Mouse (Mus musculus) 416B (cell line): Measurements from ENCODE around the gene Gm45208.
"Not testable (repeated sequence)": the region's sequence is repeated elsewhere in the genome, so short reads cannot be mapped to it uniquely, and the experiment has no call there.

ENCODE experiments used
- DNase-seq: peaks from one replicate; pipeline ENCODE4 v3.0.0; 2011; ENCODE audit warnings: low read depth

Gene Gm45208

GRCm38 (mm10) chrX:7721514-7722281 lies at the start of gene Gm45208:
Gm45208 (plus strand) TSS chrX:7722245.
- DNase-seq = peak; percentile 93

- no peak for DNase-seq
These were observed 49.3 kb upstream of the Gm45208 start for GRCm38 (mm10) chrX:7672739-7673138.

- DNase-seq = peak; percentile 93
These were observed 48.3 kb upstream of the Gm45208 start for GRCm38 (mm10) chrX:7673578-7674281.

- peak; percentile 66 for DNase-seq
These were observed 47.6 kb upstream of the Gm45208 start for GRCm38 (mm10) chrX:7674284-7675000.

GRCm38 (mm10) chrX:7675001-7675380 lies 47.1 kb upstream of the Gm45208 start:
- peak; percentile 63 for DNase-seq

GRCm38 (mm10) chrX:7678986-7679385 lies 43.1 kb upstream of the Gm45208 start:
- DNase-seq = peak; percentile 68

GRCm38 (mm10) chrX:7679405-7680056 lies 42.5 kb upstream of the Gm45208 start:
- DNase-seq = peak; percentile 93

GRCm38 (mm10) chrX:7680057-7680412 lies 42.0 kb upstream of the Gm45208 start:
- no peak for DNase-seq

- no peak for DNase-seq
These were observed 41.2 kb upstream of the Gm45208 start, which contains the start of gene Magix for GRCm38 (mm10) chrX:7680864-7681263. Magix (minus strand) TSS chrX:7681251.

- no peak for DNase-seq
These were observed 33.7 kb upstream of the Gm45208 start for GRCm38 (mm10) chrX:7688321-7688720.

GRCm38 (mm10) chrX:7690486-7690885 lies 31.6 kb upstream of the Gm45208 start:
- no peak for DNase-seq

GRCm38 (mm10) chrX:7692862-7693261 lies 29.2 kb upstream of the Gm45208 start:
- peak; percentile 68 for DNase-seq

GRCm38 (mm10) chrX:7696520-7696919 lies 25.5 kb upstream of the Gm45208 start:
- no peak for DNase-seq

GRCm38 (mm10) chrX:7696954-7697381 lies 25.1 kb upstream of the Gm45208 start, which contains the start of gene Gpkow:
Gpkow (plus strand) TSS chrX:7697131.
- peak; percentile 94 for DNase-seq

- not testable (repeated sequence) for DNase-seq
These were observed 8.3 kb upstream of the Gm45208 start for GRCm38 (mm10) chrX:7713764-7714134.

- peak; percentile 97 for DNase-seq
These were observed 7.7 kb upstream of the Gm45208 start, which contains the start of gene Wdr45 for GRCm38 (mm10) chrX:7714135-7714899. Wdr45 (plus strand) TSS chrX:7714333.

- DNase-seq = peak; percentile 56
These were observed 6.0 kb upstream of the Gm45208 start for GRCm38 (mm10) chrX:7716058-7716457.

GRCm38 (mm10) chrX:7722282-7722611 lies 202 bp downstream of the Gm45208 start:
- no peak for DNase-seq

GRCm38 (mm10) chrX:7722691-7723090 lies 646 bp downstream of the Gm45208 start:
- peak; percentile 60 for DNase-seq

- no peak for DNase-seq
These were observed 2.1 kb downstream of the Gm45208 start for GRCm38 (mm10) chrX:7724135-7724534.

- DNase-seq = no peak
These were observed 3.8 kb downstream of the Gm45208 start for GRCm38 (mm10) chrX:7725841-7726240.
